Mouse (Mus musculus): ENCODE measurements at regions not wholly inside any gene's neighbourhood (a gene's known extent, or its start where the extent isn't known, plus 50 kb on each side); places are given as distances from the start of the nearest gene placed in this dataset.

GRCm38 (mm10) chr10:16438414-16438813 lies 1284.6 kb upstream of the Cited2 start:
- no peaks in the 10 kb centered on the region for H3K4me1 ChIP-seq (ENCODE audit: control insufficient read depth, insufficient read depth, low read length)
- no peak overlapping the region for H3K27ac ChIP-seq (ENCODE audit: control insufficient read depth, insufficient read depth, low read depth, low read length, poor library complexity)
- TF ChIP-seq CTCF (IDR thresholded peaks at IDR 0.05; ENCODE audit: control insufficient read depth, insufficient read depth, low read length), result no peak
- TF ChIP-seq POLR2A (IDR thresholded peaks at IDR 0.05; ENCODE audit: borderline replicate concordance, control insufficient read depth, low read depth, low read length), result no peak
- WGBS, result 8% methylated on average over 4 of the region's 4 CpGs
- no peak overlapping the region for H3K4me3 ChIP-seq (replicated peaks; ENCODE audit: control insufficient read depth, low read depth, low read length)

DNA sequence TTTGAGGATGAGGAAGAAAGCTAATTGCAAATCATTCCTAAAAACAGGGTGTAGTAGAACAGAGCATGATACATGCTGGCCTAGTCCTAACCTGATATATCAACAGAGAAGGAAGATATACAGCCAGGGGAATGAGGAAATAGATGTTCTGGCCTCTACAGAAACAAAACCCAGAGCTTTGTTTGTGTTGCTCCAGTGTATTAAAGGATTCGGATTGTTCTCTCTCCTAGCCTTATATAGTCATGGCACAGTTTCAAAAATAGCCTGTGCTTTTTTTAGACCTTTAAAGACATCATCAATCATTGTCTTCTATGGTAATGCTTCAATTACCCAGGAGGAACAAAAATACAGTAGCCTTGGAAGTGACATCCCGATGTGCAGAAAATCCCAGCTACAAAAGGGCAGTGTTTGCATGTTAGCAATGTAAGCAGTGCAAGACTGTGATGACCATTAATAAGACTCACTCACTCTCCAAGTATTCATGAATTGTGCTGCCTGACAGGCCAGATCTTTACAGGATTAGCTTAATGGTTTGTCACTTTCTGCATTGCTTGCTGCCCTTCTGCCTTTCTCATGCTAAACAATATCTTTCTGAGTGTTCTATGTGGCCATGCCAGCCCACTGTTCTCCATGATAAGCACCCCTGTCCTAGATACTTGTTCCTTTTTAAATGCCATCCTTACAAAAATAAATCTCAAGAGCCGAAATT lies 1281.9 kb upstream of the Cited2 start:
- H3K4me1 ChIP-seq (ENCODE audit: control insufficient read depth, insufficient read depth, low read length), result no peaks in the 10 kb centered on the region
- H3K27ac ChIP-seq (ENCODE audit: control insufficient read depth, insufficient read depth, low read depth, low read length, poor library complexity), result no peak overlapping the region
- no peak for TF ChIP-seq POLR2A (IDR thresholded peaks at IDR 0.05; ENCODE audit: borderline replicate concordance, control insufficient read depth, low read depth, low read length)
- no peak for TF ChIP-seq CTCF (IDR thresholded peaks at IDR 0.05; ENCODE audit: control insufficient read depth, insufficient read depth, low read length)
- WGBS, result 44% methylated on average over 3 of the region's 3 CpGs
- no peak overlapping the region for H3K4me3 ChIP-seq (replicated peaks; ENCODE audit: control insufficient read depth, low read depth, low read length)

DNA sequence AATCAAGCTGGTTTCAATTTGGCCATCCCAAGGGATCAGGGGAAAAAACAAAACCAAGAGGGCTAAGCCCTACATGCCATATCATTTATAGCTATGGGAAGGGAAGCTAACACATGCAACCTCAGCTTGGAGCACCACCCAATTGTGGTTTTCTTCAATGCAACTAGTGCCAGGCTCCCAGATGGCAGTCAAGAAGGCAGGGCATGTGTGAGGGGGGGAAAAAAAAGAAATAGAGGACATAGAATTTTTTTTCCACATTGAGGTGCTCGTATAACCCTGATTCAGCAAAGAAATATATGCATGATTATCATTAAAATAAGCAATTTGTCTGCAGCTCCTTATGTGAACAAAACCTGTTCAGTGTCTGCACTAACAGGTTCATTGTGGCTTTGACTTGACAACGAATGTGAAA lies 1281.4 kb upstream of the Cited2 start:
- H3K4me3 ChIP-seq (replicated peaks; ENCODE audit: control insufficient read depth, low read depth, low read length), result no peak overlapping the region
- WGBS, result 57% methylated on average over 2 of the region's 2 CpGs
- no peak overlapping the region for H3K27ac ChIP-seq (ENCODE audit: control insufficient read depth, insufficient read depth, low read depth, low read length, poor library complexity)
- H3K4me1 ChIP-seq (ENCODE audit: control insufficient read depth, insufficient read depth, low read length), result no peaks in the 10 kb centered on the region
- no peak for TF ChIP-seq CTCF (IDR thresholded peaks at IDR 0.05; ENCODE audit: control insufficient read depth, insufficient read depth, low read length)

- TF ChIP-seq POLR2A (IDR thresholded peaks at IDR 0.05; ENCODE audit: borderline replicate concordance, control insufficient read depth, low read depth, low read length) (no peak), CTCF (IDR thresholded peaks at IDR 0.05; ENCODE audit: control insufficient read depth, insufficient read depth, low read length) (no peak)
- Histone ChIP-seq H3K4me3 (replicated peaks; ENCODE audit: control insufficient read depth, low read depth, low read length) (no peak overlapping the region), H3K4me1 (ENCODE audit: control insufficient read depth, insufficient read depth, low read length) (no peaks in the 10 kb centered on the region)
These were observed 1279.1 kb upstream of the Cited2 start for GRCm38 (mm10) chr10:16443901-16444300.

DNA sequence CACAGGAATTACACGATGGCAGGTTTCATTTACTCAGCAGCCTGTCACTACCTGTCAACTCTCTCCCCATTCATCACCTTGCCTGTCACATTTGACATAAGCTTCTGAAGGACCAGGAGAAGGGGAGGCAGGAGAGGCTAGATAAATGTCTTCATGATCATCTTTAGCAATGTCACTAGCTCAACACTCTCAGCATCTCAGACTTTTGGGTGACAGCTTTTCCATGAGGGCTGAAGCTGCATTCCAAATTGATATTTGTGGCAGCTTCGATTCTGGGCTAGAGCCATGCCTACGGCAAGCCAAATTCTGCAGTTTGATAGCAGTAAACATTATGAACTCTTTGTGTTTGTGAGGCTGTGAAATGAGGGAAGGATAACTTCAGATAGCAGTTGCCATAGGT lies 1255.1 kb upstream of the Cited2 start:
- Histone ChIP-seq H3K27ac (ENCODE audit: control insufficient read depth, insufficient read depth, low read depth, low read length, poor library complexity) (no peak overlapping the region), H3K4me1 (ENCODE audit: control insufficient read depth, insufficient read depth, low read length) (no peaks in the 10 kb centered on the region), H3K4me3 (replicated peaks; ENCODE audit: control insufficient read depth, low read depth, low read length) (no peak overlapping the region)
- TF ChIP-seq CTCF (IDR thresholded peaks at IDR 0.05; ENCODE audit: control insufficient read depth, insufficient read depth, low read length), result no peak
- no peak for TF ChIP-seq POLR2A (IDR thresholded peaks at IDR 0.05; ENCODE audit: borderline replicate concordance, control insufficient read depth, low read depth, low read length)
- 76% methylated on average over 3 of the region's 3 CpGs for WGBS

More at GRCm38 (mm10) chr10:16443901-16444300, 1279.1 kb upstream of the Cited2 start:
- H3K27ac ChIP-seq (ENCODE audit: control insufficient read depth, insufficient read depth, low read depth, low read length, poor library complexity), result no peak overlapping the region

- Histone ChIP-seq H3K4me1 (ENCODE audit: control insufficient read depth, insufficient read depth, low read length) (no peaks in the 10 kb centered on the region), H3K4me3 (replicated peaks; ENCODE audit: control insufficient read depth, low read depth, low read length) (no peak overlapping the region), H3K27ac (ENCODE audit: control insufficient read depth, insufficient read depth, low read depth, low read length, poor library complexity) (no peak overlapping the region)
- 69% methylated on average over 1 of the region's 1 CpGs for WGBS
- TF ChIP-seq POLR2A (IDR thresholded peaks at IDR 0.05; ENCODE audit: borderline replicate concordance, control insufficient read depth, low read depth, low read length) (no peak), CTCF (IDR thresholded peaks at IDR 0.05; ENCODE audit: control insufficient read depth, insufficient read depth, low read length) (no peak)
These were observed 1253.3 kb upstream of the Cited2 start for GRCm38 (mm10) chr10:16469711-16470110.

- TF ChIP-seq CTCF (IDR thresholded peaks at IDR 0.05; ENCODE audit: control insufficient read depth, insufficient read depth, low read length), result no peak
- TF ChIP-seq POLR2A (IDR thresholded peaks at IDR 0.05; ENCODE audit: borderline replicate concordance, control insufficient read depth, low read depth, low read length), result no peak
- H3K4me1 ChIP-seq (ENCODE audit: control insufficient read depth, insufficient read depth, low read length), result no peaks in the 10 kb centered on the region
- no peak overlapping the region for H3K4me3 ChIP-seq (replicated peaks; ENCODE audit: control insufficient read depth, low read depth, low read length)
- H3K27ac ChIP-seq (ENCODE audit: control insufficient read depth, insufficient read depth, low read depth, low read length, poor library complexity), result no peak overlapping the region
- WGBS, result 42% methylated on average over 1 of the region's 1 CpGs
These were observed 1249.0 kb upstream of the Cited2 start for GRCm38 (mm10) chr10:16473952-16474521.

DNA sequence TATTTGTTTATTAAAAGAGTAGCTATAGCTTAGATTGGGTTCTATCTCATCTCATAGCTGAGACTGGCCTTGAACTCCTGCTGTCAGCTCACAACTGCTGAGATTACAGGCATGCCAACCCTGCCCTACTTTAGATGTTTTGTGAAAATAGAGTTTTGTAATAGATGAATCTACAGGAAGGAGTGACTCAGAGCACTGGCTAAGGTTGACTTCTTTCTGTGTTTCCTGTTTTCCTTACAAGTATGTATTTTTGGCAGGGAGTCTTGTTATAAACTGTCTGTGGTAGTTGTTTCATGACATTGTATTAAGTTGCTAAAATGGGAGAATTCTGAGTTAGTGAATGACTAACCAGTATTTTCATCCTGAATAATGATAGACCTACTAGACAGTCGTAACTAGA lies 1224.4 kb upstream of the Cited2 start:
- TF ChIP-seq CTCF (IDR thresholded peaks at IDR 0.05; ENCODE audit: control insufficient read depth, insufficient read depth, low read length) (no peak), POLR2A (IDR thresholded peaks at IDR 0.05; ENCODE audit: borderline replicate concordance, control insufficient read depth, low read depth, low read length) (no peak)
- 67% methylated on average over 1 of the region's 1 CpGs for whole genome bisulfite sequencing
- no peak overlapping the region for H3K27ac ChIP-seq (ENCODE audit: control insufficient read depth, insufficient read depth, low read depth, low read length, poor library complexity)
- no peak overlapping the region for H3K4me3 ChIP-seq (replicated peaks; ENCODE audit: control insufficient read depth, low read depth, low read length)
- no peaks in the 10 kb centered on the region for H3K4me1 ChIP-seq (ENCODE audit: control insufficient read depth, insufficient read depth, low read length)

All from bone marrow, adult 2 months (tissue).